Mouse (Mus musculus) embryonic facial prominence, embryonic 11.5 days (tissue): ENCODE results near the gene Actb. TPM values are rescaled to one million over a fixed set of nuclear protein-coding genes. Genes with fewer than 3 reads are reported as not detected.

ENCODE experiments used
- ATAC-seq: fragments of 200-750 bp; cut with Nextera tagmentation; replicated peaks from 2 replicates; pipeline ENCODE4 v1.8.0; 2017; ENCODE audit warnings: low read depth; ENCODE audit not compliant: insufficient number of reproducible peaks, low FRiP score, low TSS enrichment
- DNase-seq: peaks from one replicate; pipeline ENCODE4 v3.0.0-alpha.2; 2015; ENCODE audit warnings: low spot score
- H3K27ac ChIP-seq: fragments of 300-500 bp; sonication (generic); replicated peaks from 2 replicates; pipeline ENCODE4 v1.5.1; 2014; ENCODE audit warnings: mild to moderate bottlenecking, low read depth, low read length, control low read depth
- H3K27me3 ChIP-seq: fragments of 300-500 bp; sonication (generic); 2 replicates; pipeline ENCODE4 v1.6.1; 2014; ENCODE audit warnings: mild to moderate bottlenecking, low read length, moderate library complexity, mixed read lengths; ENCODE audit not compliant: control insufficient read depth, insufficient read depth
- H3K36me3 ChIP-seq: fragments of 300-500 bp; sonication (generic); replicated peaks from 2 replicates; pipeline ENCODE4 v1.6.1; 2014; ENCODE audit warnings: low read depth, mild to moderate bottlenecking, low read length, moderate library complexity, mixed read lengths; ENCODE audit not compliant: control insufficient read depth, insufficient read depth
- H3K4me1 ChIP-seq: fragments of 300-500 bp; sonication (generic); 2 replicates; pipeline ENCODE4 v1.6.1; 2014; ENCODE audit warnings: low read length, mixed read lengths; ENCODE audit not compliant: control insufficient read depth, insufficient read depth
- H3K4me2 ChIP-seq: fragments of 300-500 bp; sonication (generic); 2 replicates; pipeline ENCODE4 v1.6.1; 2014; ENCODE audit warnings: low read depth, mild to moderate bottlenecking, control low read depth, low read length, moderate library complexity
- H3K4me3 ChIP-seq: fragments of 300-500 bp; sonication (generic); 2 replicates; pipeline ENCODE4 v1.5.1; 2014; ENCODE audit warnings: low read depth, low read length, control low read depth
- H3K9ac ChIP-seq: fragments of 300-500 bp; sonication (generic); replicated peaks from 2 replicates; pipeline ENCODE4 v1.6.1; 2014; ENCODE audit warnings: mild to moderate bottlenecking, control low read depth, low read length
- H3K9me3 ChIP-seq: fragments of 300-500 bp; sonication (generic); replicated peaks from 2 replicates; pipeline ENCODE4 v1.6.1; 2016; ENCODE audit warnings: mild to moderate bottlenecking, low read length, inconsistent platforms, mixed read lengths; ENCODE audit not compliant: control insufficient read depth
- WGBS: fragments of 180-500 bp; shearing (Covaris S2); extraction: QIAGEN DNeasy Blood & Tissue Kit; methylation state at CpG from one replicate; pipeline ENCODE4 v1.1.7; 2014; 5-methylcytosine and 5-hydroxymethylcytosine counted together
- polyA plus RNA-seq: library from polyadenylated mRNA; unstranded; fragments of >200 nt; fragmentation: Nextera tagmentation; extraction: Ambion mirVana; gene quantifications from 2 replicates; pipeline ENCODE4 v1.2.1, GENCODE M21; 2014

Actb gene
- polyA plus RNA-seq, 1 experiment from 2014 or later = 16,949 TPM

- H3K27me3 ChIP-seq = no peaks in the 10 kb centered on the region
- H3K27ac ChIP-seq = no peak overlapping the region
- no peak overlapping the region for H3K4me2 ChIP-seq
- H3K9ac ChIP-seq = no peak overlapping the region
- H3K36me3 ChIP-seq = no peaks in the 10 kb centered on the region
- WGBS = 90% methylated on average over 12 of the region's 12 CpGs
- no peak for DNase-seq
- H3K4me1 ChIP-seq = peaks cover 7% of the 10 kb centered on the region; the same call in 1 of the 2 replicates
- no peak overlapping the region for H3K4me3 ChIP-seq
- no peak for ATAC-seq
- no peaks in the 10 kb centered on the region for H3K9me3 ChIP-seq
Observed at GRCm38 (mm10) chr5:142927341-142927930, 20.9 kb upstream of the Actb start.

- Histone ChIP-seq H3K36me3 (no peaks in the 10 kb centered on the region), H3K4me1 (peaks cover 7% of the 10 kb centered on the region; the same call in 1 of the 2 replicates), H3K27me3 (no peaks in the 10 kb centered on the region), H3K9me3 (no peaks in the 10 kb centered on the region), H3K27ac (no peak overlapping the region), H3K4me2 (no peak overlapping the region; the same call in 1 of the 2 replicates), H3K9ac (no peak overlapping the region), H3K4me3 (no peak overlapping the region)
- 41% methylated on average over 3 of the region's 3 CpGs for WGBS
- no peak for ATAC-seq
- DNase-seq = no peak
Observed at GRCm38 (mm10) chr5:142926940-142927228, 20.3 kb upstream of the Actb start.

- peak; percentile 63 for DNase-seq
Observed at GRCm38 (mm10) chr5:142926204-142926939, 19.8 kb upstream of the Actb start.

GRCm38 (mm10) chr5:142924336-142924959 is 17.9 kb upstream of the Actb start:
- ATAC-seq (no peak), DNase-seq (no peak)
- 83% methylated on average over 12 of the region's 12 CpGs for WGBS
- Histone ChIP-seq H3K27ac (no peak overlapping the region), H3K36me3 (no peaks in the 10 kb centered on the region), H3K9me3 (no peaks in the 10 kb centered on the region), H3K4me2 (no peak overlapping the region), H3K4me1 (peaks cover 7% of the 10 kb centered on the region; the same call in 1 of the 2 replicates), H3K4me3 (no peak overlapping the region), H3K9ac (no peak overlapping the region), H3K27me3 (no peaks in the 10 kb centered on the region)

More at GRCm38 (mm10) chr5:142926204-142926939, 19.8 kb upstream of the Actb start:
- no peak for ATAC-seq
- Histone ChIP-seq H3K36me3 (no peaks in the 10 kb centered on the region), H3K4me3 (no peak overlapping the region), H3K27ac (no peak overlapping the region; the same call in 1 of the 2 replicates), H3K9ac (peak overlapping the region; percentile 34), H3K4me2 (peak overlapping the region; percentile 21; the same call in 1 of the 2 replicates), H3K27me3 (no peaks in the 10 kb centered on the region), H3K4me1 (peaks cover 7% of the 10 kb centered on the region; the same call in 1 of the 2 replicates), H3K9me3 (no peaks in the 10 kb centered on the region)
- WGBS = 13% methylated on average over 12 of the region's 13 CpGs

GRCm38 (mm10) chr5:142923781-142924180 is 17.2 kb upstream of the Actb start:
- H3K27me3 ChIP-seq = no peaks in the 10 kb centered on the region
- no peak for ATAC-seq
- no peak overlapping the region for H3K4me2 ChIP-seq
- no peak overlapping the region for H3K27ac ChIP-seq
- peaks cover 5% of the 10 kb centered on the region; the same call in 1 of the 2 replicates for H3K4me1 ChIP-seq
- no peaks in the 10 kb centered on the region for H3K9me3 ChIP-seq
- 86% methylated on average over 3 of the region's 3 CpGs for WGBS
- no peaks in the 10 kb centered on the region for H3K36me3 ChIP-seq
- H3K4me3 ChIP-seq = no peak overlapping the region
- no peak overlapping the region for H3K9ac ChIP-seq
- DNase-seq = no peak

GRCm38 (mm10) chr5:142922251-142922650 is 15.7 kb upstream of the Actb start:
- Histone ChIP-seq H3K4me1 (peaks cover 4% of the 10 kb centered on the region; the same call in 1 of the 2 replicates), H3K4me2 (no peak overlapping the region), H3K9me3 (no peaks in the 10 kb centered on the region), H3K27me3 (no peaks in the 10 kb centered on the region), H3K4me3 (no peak overlapping the region), H3K9ac (no peak overlapping the region), H3K27ac (no peak overlapping the region), H3K36me3 (no peaks in the 10 kb centered on the region)
- ATAC-seq (no peak), DNase-seq (no peak)
- WGBS = 85% methylated on average over 5 of the region's 5 CpGs

- no peak overlapping the region for H3K27ac ChIP-seq
- DNase-seq (no peak), ATAC-seq (no peak)
- H3K9me3 ChIP-seq = no peaks in the 10 kb centered on the region
- no peak overlapping the region for H3K9ac ChIP-seq
- no peaks in the 10 kb centered on the region for H3K36me3 ChIP-seq
- WGBS = 69% methylated on average over 6 of the region's 6 CpGs
- no peak overlapping the region for H3K4me2 ChIP-seq
- no peaks in the 10 kb centered on the region for H3K27me3 ChIP-seq
- H3K4me1 ChIP-seq = no peaks in the 10 kb centered on the region
- no peak overlapping the region for H3K4me3 ChIP-seq
Observed at GRCm38 (mm10) chr5:142921074-142921459, 14.5 kb upstream of the Actb start.
